Mouse (Mus musculus): ENCODE results near the gene Atn1.

GRCm38 (mm10) chr6:124724472-124724871 is 31.9 kb downstream of the Atn1 start:
- no peak for TF ChIP-seq POLR2A (IDR thresholded peaks at IDR 0.05; ENCODE audit: low read depth, low read length)
- no peak for TF ChIP-seq CTCF (conservative IDR thresholded peaks at IDR 0.05; ENCODE audit: insufficient read depth, insufficient read length, low read depth, low read length)
